Mouse (Mus musculus) left cerebral cortex, postnatal 36 days (tissue): ENCODE measurements at regions not wholly inside any gene's neighbourhood (a gene's known extent, or its start where the extent isn't known, plus 50 kb on each side); places are given as distances from the start of the nearest gene placed in this dataset.
A peak's percentile ranks its signal among the peaks of the same experiment; 100 is the strongest.

ENCODE experiments used
- DNase-seq, 2 experiments: peaks; one replicate each; pipeline ENCODE4 v3.0.0; 2021 to 2022; ENCODE audit warnings: low spot score in 2 of 2, mixed read lengths in 1 of 2
- intact Hi-C: fragments of 180-260 bp; cut with DNase I; formaldehyde crosslinking; loops from one replicate; pipeline ENCODE4 v1.15.1; 2025

DNA sequence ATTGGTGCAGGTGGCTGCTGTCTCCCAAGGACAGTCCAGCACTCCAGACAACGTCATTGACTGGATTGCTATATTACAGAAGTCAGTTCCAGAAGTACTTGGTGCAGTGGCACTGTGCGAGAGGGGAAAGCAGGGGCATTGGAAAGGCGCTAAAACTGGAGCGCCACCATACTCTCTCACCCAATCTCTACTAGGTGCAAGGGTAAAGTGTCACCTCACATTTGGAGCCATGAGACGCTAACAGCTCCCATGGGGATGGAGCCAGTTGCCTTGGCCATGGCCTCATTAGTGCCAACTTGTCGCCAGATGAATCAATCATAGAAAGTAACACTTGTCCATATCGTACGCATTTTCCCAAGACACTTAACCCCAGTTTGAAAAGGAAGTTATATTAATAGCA, 1617.2 kb upstream of the Gulo start:
- no peak for DNase-seq
- intact Hi-C loops: no loop called here

DNA sequence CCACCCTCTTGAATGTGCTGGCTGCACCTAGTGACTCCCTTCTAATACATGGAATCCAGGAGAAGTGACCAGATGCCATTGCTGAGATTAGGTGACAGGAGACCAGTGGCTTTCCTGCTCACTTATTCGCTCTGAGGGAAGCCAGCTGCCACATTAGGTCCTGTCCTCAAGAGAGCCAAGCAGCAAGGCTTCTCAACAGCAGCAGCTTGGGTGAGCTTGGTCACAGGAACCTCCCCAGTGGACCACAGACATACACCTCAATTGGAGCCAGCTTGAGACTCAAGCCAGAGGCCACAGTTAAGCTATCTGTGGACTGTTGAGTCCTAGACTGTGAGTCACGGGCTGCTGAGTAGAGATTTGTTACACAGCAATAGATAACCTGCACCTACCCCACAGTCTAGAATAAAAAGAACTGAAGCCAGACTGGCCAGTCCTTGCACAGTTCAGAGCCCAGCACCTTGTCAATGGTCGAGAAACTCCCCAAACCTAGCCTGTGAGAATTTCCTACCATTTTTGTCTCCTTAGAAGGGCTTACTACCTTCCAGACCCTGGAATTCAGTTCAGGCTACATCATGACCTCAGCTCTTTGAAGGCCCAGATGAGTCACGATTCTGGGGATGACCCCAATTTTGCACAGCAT, 1615.0 kb upstream of the Gulo start:
- DNase-seq: no peak
- intact Hi-C loops: no loop called here

GRCm38 (mm10) chr14:67622911-67623310, 1613.9 kb upstream of the Gulo start:
- intact Hi-C loops: no loop called here
- DNase-seq: no peak

- intact Hi-C loops: loop anchor here (2.0 kb wide), 1 partner anchor 411 kb away; no protein-coding TSS in a partner anchor
- no peak for DNase-seq
Observed at GRCm38 (mm10) chr14:67621486-67621885, 1612.5 kb upstream of the Gulo start.

DNA sequence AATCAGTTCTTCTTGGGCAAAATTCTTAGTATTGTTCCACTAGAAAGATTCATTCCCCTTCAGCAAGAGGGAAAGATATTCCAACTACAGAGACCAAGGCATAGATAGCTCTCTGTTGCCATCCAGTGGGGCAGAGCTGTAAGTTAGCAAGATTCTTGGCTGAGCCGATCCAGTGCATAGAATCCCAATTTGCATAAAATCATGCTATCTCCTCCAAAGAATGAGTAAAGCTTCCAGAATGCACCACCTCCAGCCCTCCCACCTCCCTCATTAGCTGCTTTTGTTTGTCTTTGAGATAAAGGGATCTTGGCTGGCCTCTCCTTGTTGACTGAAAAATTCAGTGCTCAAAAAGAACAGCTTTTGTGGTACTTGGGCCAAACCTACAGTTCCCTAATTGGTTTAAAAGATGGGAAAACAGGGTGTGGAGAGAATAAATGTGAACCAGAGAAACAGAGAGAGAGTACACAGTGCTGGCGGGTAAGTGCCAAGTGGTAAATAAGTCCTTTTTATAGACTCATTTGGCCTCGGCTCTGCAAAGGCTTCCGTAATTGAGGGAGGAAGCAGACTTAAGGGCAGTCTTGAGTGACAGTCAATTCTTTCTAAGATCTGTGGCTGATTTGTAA, 1612.0 kb upstream of the Gulo start:
- peak; percentile 39 to 47 for DNase-seq
- intact Hi-C loops: loop anchor here (2.0 kb wide), 1 partner anchor 410 kb away; no protein-coding TSS in a partner anchor

GRCm38 (mm10) chr14:67619571-67619970, 1610.6 kb upstream of the Gulo start:
- no peak for DNase-seq
- intact Hi-C loops: loop anchor here (5.0 kb wide), 1 partner anchor 252 kb away; no protein-coding TSS in a partner anchor

DNA sequence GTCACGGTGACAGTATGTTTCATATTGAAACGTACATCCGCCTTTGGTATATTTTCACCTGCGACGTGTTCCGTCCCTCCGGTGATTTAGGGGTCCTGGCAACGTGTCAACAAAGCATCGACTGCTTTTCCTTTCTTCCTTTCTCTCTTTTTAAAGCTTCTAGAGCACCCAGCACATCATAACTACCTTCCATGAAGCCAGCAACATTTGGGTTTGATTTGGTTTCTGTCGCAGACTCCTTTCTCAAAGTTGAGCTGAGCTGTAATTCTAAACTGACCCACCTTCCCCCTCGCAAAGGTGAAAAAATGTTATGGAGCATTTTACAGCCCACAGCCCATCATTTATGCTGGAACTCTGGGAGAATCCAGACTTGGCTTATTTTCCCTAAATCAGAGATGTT, 1605.4 kb upstream of the Gulo start:
- intact Hi-C loops: no loop called here
- no peak for DNase-seq

DNA sequence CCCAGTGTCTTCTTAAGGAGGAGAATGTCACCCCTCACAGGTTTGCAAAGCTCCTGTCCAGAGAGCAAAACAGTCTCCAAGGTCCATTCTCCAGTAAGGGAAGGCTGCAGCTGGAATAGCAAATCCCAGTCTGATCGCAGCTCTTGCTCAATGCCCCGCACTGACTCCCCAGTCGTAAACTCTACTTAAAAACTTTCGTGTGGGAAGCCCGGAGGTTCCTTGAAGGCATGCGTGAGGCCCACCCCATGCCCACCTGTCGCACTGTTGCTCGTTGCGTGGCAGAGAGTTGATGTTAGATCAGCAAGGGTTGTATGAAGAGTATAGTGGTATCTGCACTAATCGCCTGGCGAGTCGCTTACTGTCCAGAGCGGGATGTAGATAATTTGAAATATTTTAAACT, 1604.7 kb upstream of the Gulo start:
- intact Hi-C loops: no loop called here
- no peak for DNase-seq

DNA sequence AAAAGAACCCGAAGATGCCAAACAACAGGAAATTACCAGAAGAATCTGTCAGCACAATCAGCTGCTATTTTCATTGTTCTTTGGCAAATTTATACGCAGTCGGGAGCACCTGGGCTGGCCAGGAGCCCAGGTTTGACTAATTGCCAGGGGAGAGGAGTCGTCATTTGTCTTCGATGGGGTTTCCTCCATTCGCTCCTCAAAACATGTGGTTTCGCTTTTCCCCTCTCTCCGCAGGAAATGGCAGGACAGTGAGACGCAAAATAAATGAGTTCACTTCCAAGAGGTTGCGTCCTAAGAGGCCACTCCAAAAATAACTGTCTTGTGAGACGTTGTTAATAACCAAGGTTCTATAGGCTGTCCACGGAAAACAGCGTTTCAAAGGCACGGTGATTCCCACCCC, 1604.2 kb upstream of the Gulo start:
- DNase-seq: no peak
- intact Hi-C loops: no loop called here

GRCm38 (mm10) chr14:67612471-67612870, 1603.5 kb upstream of the Gulo start:
- no peak for DNase-seq
- intact Hi-C loops: no loop called here

- no peak for DNase-seq
- intact Hi-C loops: no loop called here
Observed at GRCm38 (mm10) chr14:67608262-67608661, 1599.3 kb upstream of the Gulo start.

DNA sequence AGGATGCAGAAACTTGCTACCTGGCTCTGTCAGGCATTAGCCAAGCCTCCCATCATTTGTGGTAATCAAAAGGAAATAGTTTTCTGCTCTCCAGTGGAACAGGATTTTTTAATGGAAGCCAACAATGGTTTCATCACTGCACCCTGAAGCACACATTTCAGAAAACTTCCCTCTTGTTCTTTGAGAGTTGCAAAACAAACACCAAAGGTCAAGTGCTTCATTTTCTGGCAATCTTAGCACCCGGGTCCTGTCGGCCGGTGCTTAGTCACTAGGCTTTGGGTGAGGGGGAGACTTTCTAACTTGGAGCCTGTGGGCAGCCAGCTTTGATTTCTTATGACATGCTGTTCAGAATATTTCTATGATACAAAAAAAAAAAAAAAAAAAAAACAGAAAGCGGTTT, 1594.0 kb upstream of the Gulo start:
- intact Hi-C loops: loop anchor here (5.0 kb wide), 1 partner anchor 391 kb away; no protein-coding TSS in a partner anchor
- no peak for DNase-seq

DNA sequence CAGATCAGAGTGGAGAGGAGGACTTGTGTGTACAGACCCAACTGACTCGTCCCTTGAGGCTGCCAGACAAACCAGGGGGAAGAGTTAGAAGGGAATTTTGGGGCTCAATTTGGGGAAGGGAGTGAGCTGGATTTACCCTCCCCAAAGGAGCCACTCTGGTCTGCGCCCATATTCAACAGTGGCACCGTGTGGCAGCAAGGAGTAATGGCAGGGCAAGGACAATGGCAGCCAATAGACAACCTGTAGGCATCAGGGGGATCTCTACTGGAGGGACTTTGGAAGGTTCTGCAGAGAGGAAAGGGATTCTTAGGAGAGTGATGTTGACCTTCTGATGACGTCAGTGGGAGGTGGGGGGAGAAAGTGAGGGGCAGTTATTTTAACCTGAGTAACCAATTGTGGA, 1590.7 kb upstream of the Gulo start:
- no peak for DNase-seq
- intact Hi-C loops: loop anchor here (1.0 to 10.0 kb wide), 3 partner anchors 231 to 387 kb away; no protein-coding TSS in a partner anchor

GRCm38 (mm10) chr14:67588627-67589026, 1579.6 kb upstream of the Gulo start:
- intact Hi-C loops: no loop called here
- DNase-seq: no peak

DNA sequence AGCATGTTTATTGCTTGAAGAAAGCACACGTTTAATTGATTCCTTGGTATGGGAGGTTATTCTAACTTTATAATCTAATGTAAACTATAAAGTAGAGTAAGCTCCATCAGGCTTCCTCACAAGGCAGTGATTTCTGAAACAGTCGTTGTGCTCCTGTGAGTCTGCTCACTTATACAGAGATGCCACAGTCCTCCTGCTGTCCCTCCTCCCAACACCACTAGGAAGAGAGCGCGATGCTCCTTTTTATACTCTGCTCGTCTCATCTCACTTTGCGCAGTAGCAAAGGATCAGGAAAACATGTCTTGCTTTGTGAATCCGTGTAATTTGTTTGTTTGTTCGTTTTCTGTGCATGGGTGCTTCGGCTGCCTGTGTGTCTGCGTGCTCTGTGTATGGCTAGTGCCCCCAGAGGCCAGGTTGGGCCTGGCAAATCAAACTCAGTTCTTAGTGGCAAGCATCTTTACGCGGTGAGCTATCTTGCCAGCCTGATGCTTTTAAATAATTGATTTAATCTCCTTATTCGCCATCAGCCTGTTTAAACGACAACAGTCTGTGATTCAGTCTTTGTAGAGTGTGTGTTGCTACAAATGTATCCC, 1575.5 kb upstream of the Gulo start:
- intact Hi-C loops: no loop called here
- DNase-seq: no peak

DNA sequence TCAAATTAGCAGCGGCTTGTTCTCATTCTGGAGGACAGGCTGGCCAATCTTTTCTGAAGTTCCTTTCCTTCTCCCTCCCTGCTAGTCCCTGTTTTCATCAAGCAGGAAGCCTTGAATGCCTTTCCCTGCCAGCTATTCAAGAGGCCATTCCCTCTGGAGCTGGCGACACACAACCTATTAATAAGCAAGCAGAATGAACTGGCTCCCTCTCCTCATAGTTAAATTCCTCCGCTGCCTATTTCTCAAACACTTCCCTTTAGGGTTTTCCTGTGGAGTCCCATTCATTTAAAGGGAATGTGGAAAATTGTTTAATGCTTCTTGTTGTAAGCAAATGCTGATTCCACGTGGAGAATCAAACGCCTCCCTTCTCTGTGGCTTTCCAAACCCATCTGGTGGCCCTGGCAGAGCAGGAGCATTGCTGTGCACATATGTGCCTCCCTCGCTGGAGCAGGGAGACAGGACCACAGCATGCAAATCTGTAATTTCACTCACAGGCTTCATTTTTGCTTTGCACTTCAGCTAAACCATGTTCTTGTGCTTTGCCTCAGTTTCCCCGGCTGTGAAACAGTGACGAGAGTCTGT, 1573.3 kb upstream of the Gulo start:
- intact Hi-C loops: no loop called here

DNA sequence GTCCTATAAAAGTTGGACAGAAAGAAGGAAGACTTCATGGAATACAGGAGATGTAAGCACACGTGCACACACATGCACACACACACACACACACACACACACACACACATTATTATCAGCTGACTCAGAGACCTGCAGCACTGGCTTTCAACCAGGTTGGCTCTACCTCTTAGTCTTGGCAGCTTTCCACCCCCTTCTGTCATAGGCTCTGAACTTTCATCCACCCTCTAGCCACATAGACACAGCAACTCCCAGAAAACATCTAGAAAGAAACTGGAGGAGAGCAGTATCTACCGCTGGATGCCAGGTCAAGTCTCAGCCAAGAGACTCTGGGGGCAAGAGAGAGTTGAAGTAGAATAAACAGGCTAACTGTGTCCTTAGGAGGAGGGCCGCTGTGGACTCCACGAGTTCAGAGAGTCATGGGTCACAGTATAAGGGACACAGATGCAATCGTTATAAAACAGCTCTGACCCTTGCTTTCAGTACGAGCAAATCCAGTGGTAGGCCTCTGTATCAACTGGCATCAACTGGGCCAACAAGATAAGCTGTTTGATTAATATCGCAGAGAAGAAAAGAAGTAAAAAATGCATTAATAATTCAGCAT, 1565.4 kb upstream of the Gulo start:
- no peak for DNase-seq
- intact Hi-C loops: no loop called here

More for the DNA sequence above, 1573.3 kb upstream of the Gulo start:
- no peak for DNase-seq

DNA sequence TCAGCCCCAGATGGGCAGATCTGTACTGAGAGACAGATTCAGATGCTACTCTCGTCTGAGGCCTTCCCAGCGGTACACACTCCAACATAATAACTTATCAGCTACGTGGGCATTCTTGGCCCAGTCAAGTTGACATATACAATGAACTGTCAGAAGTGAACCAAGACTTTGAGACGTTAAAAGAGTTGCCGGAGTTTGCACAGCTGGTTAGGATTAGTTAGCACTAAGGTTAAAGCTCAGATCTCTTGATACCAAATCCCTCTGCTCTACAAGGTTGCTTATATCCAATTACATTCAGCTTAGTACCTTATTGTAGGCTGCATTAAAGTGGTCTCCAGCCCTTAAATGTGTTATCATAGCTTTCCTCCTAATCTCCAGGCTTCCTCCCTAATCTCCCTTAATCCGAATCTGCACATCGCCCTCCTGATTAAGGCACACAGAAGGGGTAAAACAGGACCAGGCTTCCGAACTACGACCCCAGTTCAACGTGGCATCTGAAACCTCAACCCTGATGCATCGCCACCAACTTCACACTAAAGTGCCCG, 1564.5 kb upstream of the Gulo start:
- intact Hi-C loops: no loop called here
- no peak for DNase-seq

- no peak for DNase-seq
- intact Hi-C loops: no loop called here
Observed at GRCm38 (mm10) chr14:67569744-67570322, 1560.8 kb upstream of the Gulo start.
